Mouse (Mus musculus): ENCODE data around the gene Abr.

Gene Abr

DNA sequence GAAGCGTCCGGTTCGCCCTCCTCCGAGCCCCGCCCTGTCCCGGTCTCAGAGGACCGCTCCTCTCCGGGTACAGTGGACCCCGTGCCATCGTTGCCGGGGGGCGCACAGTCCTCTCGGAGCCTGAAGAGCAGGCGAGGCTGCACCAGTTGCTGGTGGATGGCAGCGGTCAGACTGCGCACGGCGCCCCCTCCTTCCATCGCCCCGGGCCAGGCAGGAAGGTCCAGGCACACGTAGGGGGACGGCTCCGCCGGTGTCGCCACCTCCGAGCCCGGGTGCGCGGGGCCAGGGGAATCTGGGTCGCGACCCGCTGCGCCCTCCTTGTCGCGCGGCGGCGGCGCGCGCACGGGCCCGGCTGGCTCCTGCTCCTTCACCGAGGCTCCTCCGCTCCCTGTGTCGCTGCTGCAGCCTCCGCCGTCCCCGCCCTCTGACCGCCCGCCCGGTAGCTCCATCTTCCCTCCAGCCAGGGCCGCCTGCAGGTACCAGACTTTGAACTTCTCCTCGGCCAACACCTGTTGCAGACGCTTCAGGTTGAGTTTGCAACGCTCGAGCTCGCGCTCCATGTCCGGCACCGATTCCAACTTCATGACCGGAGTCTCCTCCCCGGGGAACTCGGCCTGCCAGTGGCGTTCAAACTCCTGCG lies 572 bp upstream of the Abr start:
- DNase-seq, result peak in 1 of 2 experiments; percentile 13

DNA sequence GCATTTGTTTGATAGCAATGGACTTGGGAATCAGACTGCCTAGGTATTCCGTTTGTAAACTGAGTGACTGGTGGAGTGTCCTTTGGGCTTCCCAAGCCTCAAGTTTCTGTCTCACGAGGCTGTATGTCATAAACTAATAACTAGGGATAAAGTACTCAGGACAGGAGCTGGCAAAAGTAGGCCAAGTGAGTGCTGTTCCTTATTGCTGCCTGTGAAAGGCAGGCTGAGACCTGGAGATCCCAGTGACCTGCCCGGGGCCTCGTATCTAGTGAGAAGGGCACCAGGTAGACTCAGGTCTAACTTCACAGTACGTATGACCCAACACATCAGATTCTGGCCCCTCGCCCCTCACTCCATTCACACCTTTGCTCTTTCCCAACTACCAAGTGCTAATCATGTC lies 4.0 kb downstream of the Abr start:
- DNase-seq, result no peak

DNA sequence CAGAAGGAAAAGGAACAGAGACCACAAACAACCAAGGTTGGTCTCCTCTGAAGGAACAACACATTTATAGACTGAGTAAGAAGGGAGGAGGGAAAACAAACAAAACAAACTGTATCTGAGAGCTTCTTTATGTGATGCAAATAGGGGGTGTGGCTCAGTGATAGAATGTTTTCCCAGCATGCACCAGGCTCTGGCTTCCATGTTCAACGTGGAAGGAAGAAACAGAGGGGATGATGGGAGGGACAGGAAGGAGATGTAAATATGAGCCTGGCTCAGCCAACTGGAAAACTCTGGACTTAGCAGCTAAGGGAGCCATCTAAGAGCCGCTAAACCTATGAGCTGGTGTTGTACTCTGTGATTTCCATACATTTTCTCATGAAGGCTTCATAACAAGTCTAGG lies 7.9 kb downstream of the Abr start:
- DNase-seq, result no peak

DNA sequence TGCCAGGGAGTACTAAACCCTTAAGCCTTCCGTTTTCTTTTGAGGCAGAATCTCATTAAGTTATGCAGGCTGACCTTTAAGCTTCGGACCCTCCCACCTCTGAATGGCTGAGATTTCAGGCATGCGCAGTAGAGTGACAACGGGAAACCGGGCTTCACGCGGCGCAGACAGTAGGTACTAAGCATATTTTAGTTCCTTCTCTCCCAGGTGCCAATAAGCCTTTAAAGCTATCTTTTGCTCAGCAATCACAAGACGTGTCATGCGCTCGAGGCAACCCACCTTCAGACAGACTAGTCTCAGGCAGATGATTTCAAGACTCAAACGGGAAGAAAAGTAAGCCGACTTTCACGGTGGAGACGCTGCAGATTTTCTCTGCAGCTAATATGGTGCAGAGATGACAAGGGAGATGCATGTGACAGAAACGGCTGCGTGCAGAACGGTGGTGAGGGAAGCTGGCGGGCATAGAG lies 9.4 kb downstream of the Abr start:
- DNase-seq, result peak in 1 of 2 experiments; percentile 8

DNA sequence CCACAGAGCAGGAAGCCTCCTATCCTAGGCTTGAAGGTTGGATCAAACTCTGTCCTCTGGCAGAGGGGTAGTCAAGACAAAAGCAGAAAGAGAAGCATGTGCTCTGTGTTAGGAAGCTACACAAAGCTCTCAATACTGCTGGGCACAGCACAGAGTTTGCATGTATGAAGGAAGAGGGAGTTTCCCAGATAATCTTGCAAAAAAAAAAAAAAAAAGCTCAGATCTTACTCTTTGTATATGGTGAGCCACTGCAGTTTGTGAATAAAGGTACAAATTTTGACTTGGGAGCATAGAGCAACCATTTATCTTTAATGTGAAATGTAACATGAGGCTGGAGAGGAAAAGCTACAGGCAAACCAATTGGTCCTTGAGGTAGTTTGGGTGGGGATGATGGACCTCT lies 11.2 kb downstream of the Abr start:
- DNase-seq, result no peak

DNA sequence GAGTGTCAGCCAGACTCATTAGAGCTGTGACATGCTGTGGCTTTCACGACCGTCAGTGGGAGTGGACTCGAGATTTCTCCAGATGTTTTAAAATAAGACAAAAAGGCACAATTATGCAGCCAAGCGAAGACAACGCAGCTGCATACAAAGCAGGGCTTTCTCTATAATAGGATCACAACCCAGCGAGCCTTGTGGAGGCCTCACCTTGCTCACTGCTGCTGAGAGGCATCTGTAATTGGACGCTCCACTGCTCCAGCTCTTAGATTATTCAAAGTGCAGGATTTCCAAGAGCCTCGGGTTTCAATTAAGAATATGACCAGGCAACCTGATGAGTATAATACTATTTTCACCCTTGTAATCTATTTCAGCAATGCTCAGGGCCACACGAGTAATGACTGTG lies 15.6 kb downstream of the Abr start:
- no peak for DNase-seq

DNA sequence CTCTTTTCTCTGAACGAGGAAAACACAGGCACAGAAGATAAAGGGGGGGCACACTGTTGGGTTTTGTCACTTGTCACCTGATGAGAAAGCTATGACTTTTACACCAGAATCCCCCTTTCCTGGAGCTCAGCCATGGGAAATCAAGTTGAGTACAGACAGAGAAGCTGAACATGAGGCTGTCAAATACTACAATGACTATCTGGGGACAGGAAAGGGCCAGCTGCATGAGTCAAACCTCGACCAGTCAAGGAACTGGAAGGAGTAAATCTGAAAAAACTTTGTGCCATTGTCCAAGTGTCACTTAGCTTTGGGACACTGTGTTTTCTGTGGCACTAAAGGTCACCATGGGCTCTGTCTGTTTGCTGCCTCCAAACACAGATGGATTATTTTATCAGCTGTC lies 22.9 kb downstream of the Abr start:
- DNase-seq, result no peak

DNA sequence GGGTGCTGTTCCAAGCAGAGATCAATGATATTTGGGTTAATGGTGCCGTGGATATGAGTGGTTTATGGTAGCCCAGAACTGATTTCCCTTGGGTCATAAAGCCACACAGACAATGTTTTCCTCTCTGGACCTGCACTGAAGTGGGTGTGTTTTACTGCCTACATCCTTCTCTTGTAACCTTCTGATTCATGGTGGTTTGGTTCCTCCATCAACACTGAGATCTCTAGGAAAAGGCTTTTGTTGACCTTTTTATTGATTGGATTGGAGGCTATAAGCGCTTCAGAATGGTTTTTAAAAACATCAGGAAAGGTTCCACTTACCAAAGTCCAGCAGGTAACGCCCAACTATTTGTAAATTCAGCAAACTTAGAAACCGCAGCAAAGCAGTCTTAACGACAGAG lies 23.4 kb downstream of the Abr start:
- DNase-seq, result no peak

DNA sequence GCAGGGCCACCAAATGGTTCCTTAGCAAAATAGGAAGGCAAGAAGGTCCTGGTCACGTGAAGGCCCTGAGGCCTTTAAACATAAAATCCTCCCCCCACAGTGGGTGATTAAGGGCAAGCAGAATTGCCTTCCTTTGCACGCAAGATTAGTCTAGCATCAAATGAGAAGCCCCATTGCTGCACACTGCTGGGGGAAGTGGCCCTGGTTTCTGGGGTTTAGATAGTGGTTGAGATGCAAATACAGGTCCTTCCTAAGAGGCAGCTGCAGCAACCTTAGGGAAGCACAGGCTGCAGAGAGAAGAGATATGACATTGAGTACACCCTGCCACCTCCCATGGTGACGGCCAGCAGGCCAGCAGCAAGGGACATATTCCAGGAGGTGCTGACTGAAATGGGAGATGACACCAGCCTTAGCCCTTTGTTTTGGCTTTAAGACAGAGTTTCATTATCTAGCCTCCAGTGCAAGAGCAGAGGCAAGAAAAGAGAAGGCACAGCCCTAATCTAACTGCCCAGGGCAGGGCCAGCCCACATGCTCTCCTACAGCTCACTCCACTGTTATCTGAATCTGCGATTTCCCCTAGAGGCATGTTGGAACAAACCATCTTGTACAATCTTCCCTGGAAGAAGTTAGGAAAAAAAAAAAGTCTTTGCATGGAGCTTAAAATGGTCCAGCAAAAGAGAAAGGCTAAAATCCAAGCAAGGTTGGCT lies 28.3 kb downstream of the Abr start:
- DNase-seq, result peak; percentile 27 to 28

DNA sequence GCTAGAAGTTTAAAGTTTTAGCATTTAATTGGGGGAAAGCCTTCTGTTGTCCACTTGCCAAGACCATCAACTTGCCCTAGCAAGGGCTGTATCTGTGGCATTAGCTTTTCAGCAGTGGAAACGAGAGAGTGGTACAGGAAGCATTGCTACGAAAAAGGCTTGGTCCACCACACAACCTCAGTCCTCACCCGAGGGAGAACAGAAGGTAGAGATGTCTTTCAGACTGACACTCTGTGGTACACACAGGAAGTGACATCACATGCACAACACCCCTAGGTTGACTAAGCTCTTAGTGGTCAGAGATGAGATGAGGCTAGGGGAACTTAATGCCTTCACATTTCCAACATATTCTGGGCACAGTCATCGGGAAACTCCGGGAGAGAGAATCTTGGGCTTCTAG lies 32.4 kb downstream of the Abr start:
- DNase-seq, result no peak

DNA sequence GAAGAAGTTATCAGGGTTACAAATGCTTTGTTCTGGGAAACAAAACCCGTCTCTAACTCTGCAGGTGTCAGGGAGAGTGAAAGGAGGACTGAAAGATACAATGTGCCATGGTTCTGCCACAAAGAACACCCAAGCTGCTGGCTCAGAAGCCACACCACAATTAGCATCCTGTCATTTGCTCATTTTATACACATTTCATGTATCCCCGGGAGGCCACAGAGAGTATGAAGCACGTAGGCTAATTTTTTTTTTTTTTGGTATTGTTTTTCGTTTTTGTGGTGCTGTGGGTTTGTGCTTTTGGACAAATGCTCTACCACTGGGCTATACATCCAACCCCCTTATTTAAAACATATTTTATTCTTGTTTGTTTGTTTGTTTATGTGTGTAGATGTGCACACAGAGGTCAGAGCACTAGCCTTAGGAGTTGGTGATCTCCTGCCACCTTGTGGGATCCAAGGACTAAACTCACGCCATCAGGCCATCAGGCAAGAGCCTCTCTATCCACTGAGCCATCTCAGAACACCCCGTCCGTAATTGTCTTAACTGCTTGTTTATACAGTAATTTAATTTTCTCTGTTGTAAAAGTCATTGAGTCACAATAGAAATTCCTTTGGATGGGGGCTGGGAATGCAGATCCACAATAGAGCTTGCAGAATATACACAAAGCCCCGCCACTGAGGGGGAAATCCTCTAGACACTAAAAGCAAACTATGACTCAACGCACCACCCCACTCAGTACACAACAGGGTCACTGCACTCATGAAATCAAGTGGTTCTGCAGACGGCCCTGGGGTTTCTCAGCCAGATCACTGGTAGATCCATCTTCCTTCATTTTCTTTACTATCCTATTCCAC lies 33.3 kb downstream of the Abr start:
- no peak for DNase-seq

DNA sequence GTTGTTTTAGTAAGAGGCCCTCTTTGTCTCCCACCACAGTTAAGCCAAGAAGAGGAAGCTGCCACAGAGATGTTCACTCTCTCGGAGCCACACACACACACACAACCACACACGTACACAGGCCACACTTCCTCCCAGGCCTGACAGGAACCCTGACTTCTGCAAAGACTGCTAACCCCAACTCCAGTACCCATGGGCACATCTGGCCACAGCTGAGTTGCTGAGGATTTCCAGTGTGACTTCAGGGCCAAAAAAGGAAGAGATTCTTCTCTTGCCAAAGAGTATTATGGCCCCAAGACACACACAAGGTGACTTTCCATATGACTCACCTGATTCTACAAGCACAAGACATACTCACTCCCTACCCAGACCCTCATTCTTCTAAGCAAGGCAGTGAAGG lies 34.1 kb downstream of the Abr start:
- peak; percentile 22 to 31 for DNase-seq

DNA sequence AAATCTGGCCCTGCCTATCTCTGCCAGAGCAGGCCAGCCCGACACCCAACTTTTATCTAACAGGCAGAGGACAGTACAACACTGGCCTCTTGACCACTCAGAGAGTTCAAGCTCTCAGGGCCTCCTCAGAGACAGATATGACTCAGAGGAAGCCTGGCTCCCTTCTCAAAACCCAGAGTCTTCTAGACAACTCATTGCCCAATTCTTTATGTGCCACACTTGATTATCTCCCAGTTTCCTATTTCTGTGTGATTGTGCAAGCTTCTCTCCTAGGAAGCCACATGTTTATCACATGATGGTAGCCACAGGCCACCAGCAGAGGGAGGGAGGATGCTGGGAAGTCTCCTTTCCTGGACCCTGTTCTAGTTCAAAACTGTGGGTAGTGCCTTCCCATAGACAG lies 34.8 kb downstream of the Abr start:
- no peak for DNase-seq

DNA sequence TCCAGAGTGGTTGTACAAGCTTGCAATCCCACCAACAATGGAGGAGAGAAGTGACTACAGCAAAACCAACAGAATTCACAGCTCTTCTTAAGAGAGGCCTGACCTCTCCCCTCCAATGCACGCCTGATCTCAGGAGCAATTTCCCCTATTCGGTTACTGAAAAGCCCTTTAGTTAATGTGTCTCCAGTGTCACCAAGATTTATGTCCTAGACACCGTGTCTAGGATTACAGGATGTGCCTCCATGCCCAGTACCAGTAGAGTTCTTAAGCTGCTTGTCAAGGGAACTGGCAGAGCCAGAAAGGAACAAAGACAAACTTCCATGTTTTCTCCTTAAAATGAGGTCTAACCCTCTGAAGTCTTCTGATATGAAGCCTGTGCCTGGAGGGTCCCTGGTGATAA lies 36.0 kb downstream of the Abr start:
- DNase-seq, result no peak

DNA sequence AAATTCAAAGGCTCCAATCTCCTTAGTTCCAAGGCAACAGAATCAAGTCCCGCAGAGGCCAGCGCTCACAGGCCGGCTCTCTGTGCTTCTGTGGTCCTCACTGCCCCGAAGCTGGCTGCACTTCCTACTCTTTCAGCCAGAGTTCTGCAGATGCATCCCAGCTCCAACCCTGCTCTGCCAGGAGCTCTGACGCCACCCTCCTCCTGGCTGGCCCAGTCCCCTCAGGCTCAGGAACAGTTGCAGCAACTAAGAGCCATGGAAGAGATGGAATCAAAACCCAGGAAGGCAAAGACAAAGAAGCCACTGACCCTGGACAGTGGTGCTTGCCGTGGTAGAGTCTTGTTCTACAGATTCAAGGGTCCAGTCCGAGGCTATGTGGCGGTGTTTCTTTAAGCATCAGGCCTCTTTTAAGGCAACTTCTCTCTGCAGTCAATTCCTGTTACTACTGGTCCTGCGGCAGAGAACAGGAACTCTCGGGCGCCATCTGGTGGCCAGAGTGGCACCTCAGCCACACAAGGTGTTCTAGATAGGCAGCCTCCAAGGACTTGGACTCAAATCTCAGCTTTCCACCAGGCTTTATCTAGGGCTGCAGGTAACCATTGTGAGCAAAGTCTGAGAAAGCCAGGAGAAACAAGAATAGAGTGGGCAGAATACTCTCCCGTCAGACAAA lies 44.4 kb downstream of the Abr start:
- DNase-seq, result peak; percentile 55 to 83

DNA sequence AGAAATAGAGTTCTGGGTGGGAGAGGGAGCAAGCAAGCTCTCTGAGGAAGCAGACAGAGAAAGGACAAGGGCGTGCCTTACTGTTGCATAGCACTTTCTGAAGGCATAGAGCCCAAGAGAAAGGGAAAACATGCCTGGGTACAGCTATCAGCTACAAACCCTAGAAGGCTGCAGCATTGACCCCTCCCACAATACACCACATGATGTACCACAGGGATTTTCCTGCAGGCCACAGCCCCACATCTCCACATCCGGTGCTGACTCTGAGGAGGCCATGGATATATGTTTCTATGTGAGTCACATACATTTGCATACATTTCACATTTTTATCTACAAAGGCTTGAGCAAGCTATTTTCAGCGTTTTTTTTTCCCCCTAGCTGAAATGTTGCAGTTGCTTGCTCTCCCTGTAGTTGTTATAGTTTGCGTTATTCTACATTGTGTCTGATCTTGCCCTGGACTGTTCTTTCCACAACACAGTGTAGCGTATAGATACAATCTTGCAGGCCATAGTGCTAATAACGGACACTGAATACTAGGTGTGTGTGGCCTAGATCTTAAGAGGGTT lies 49.2 kb downstream of the Abr start:
- DNase-seq, result no peak

DNA sequence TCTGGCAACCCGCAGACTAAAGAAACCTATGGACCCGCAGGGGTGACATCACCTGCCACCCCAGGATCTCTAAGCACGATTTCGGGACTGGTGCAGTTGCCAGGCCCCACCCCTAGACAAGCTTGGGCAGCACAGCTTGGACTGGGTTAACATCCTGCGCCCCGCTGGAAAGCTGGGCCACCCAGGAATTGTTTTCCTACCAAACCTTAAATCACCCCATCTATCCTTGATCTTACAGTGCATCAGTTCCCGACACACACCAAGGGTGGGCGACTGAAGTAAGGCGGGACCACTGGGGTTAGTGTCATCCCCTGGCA lies 50.5 kb downstream of the Abr start:
- DNase-seq, result no peak

DNA sequence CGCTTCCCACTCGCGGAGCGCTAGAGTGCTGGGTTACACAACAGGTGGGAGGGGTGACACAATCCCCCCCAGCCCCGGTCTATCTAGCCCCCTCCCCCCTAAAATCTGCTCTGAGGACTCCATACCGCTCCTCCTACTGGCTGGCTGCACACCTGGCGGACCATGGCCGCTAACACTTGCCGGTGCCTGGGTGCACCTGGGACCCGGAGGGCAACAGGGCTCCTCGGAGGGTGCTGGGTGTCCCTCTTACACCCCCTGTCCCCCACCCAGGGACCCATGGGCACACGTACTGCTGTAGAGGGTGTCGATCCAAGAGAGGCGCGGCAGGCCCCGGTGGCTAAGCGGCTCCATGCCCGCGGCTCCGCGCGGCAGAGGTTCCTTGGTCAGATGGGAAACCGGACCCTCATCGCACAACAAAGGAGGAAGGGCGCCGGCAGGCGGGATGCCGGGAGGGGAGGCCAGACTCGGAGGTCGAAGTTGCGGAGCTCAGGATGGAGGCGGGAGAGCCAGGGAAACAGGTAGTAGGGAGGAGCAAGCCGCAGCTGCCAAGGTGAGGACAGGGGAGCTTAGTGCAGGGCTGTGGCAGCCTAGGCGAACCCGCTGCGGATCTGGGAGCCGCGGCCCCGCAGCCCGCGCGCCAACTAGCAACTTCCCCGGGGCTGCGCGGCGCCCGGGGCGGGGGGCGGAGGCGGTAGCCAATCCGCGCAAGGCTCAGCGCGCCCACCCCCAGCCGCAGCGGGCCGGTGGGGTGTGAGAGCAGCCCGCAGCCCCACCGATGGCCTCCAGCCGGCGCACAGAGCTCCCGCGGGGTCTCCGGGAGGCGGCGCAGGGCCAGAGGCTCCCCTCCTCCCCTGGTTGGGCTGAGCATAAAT lies 51.1 kb downstream of the Abr start:
- no peak for DNase-seq

DNA sequence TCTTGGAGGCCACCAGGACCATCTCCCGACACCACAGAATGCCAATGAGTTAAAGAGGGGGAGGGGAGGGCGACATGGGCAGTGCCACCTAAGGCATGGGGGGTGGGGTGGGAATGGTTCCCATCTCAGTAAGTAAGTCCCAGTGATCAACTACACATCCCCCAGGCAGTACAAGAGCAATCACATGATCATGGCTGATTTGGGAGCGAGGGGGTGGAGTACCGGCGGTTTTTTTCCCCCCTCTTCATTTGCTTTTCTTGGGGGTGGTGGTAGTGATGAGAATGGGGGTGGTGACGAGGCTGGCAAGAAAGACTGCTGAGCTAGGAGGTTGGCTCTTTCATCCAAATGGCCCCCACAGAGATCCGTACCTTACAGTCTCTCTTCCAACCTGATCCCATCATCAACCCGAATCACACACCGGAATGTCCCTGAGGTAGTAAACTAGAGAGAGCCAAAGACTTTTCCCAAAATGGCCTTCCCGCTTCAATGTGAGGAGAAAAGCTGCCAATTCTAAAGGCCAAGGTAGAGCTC lies 51.8 kb downstream of the Abr start:
- DNase-seq, result no peak

DNA sequence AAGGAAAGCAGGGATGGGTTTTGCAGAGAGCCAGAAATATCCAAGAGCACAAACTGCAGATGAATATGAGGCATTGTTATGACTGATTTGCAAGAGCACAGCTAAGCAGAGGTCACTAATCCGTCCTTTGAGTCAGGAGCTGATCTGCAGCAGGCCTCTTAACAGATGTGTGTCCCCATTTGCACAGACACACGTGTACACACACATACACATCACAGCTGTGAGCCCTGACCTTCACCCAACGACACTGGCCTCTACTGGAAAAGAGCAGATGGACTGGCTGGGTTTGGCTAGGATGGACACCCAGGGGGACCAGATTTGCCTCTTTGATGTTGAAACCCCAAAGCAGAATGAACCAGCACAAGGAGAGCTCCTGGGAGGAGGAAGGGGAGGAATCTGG lies 52.7 kb downstream of the Abr start:
- no peak for DNase-seq

DNA sequence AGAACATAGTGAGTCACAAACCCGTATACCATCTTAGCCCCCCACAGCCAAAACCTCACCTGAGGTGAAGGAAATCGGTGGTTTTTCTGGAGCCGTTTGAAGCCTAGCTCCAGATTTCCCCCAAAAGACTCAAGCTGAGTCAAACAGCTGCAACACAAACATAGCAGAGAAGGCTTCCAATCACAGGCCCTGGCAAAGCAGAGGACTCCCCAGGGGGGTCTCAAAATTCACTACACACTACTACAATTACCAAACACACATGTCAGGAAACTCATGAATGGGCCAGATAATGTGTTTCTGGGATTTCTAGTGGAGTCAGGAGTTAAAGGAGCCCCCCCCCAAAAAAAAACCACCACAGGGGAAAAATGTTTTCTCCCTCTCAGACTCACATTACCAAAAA lies 56.0 kb downstream of the Abr start:
- DNase-seq, result no peak

DNA sequence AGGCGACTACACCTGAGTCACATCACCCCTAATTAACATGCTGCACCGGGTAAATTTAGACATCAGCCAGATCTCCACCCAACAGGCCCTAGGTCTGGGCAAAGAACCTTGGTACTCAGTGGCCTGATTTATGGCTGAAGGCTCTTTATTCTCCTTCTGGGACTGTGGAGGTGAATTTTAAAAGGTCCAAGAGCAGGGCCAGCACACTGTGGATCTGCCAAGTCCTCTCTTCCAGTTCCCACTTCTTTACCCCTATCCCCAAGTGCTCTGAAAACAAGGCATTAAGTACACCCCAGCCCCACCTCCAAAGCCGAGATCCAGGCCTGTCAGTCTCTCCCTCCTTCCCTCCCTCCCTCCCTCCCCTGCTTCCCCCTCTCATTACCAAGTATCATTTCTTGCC lies 59.5 kb downstream of the Abr start:
- no peak for DNase-seq

All from spleen, adult 18-20 months (tissue).